Mouse (Mus musculus) bone marrow, adult 2 months (tissue): ENCODE data around the gene Tas1r1. TPM values are rescaled to one million over a fixed set of nuclear protein-coding genes. Genes with fewer than 3 reads are reported as not detected.

Experiments used
- H3K27ac ChIP-seq: fragments of 200-500 bp; 2 replicates; pipeline ENCODE4 v1.5.1; 2012; ENCODE audit warnings: low read depth, mild to moderate bottlenecking, control low read depth, inconsistent platforms, low read length; ENCODE audit not compliant: control insufficient read depth, poor library complexity, insufficient read depth
- H3K4me1 ChIP-seq: fragments of 200-500 bp; 2 replicates; pipeline ENCODE4 v1.6.1; 2011; ENCODE audit warnings: low read length; ENCODE audit not compliant: control insufficient read depth, insufficient read depth
- H3K4me3 ChIP-seq: fragments of 200-500 bp; replicated peaks from 2 replicates; pipeline ENCODE3; 2011; ENCODE audit warnings: mild to moderate bottlenecking, low read depth, low read length, control low read depth; ENCODE audit not compliant: control insufficient read depth
- CTCF ChIP-seq: fragments of 200-500 bp; IDR thresholded peaks from 2 replicates; pipeline ENCODE4 v1.5.1; 2011; ENCODE audit warnings: low read length, control low read depth; ENCODE audit not compliant: control insufficient read depth, insufficient read depth
- POLR2A ChIP-seq: fragments of 200-500 bp; IDR thresholded peaks from 2 replicates; pipeline ENCODE4 v1.6.1; 2011; ENCODE audit warnings: low read depth, mild to moderate bottlenecking, control low read depth, low read length, borderline replicate concordance; ENCODE audit not compliant: control insufficient read depth
- WGBS: fragments of 180-500 bp; shearing (Covaris S2); methylation state at CpG from one replicate; pipeline ENCODE4 v1.1.7; 2018; 5-methylcytosine and 5-hydroxymethylcytosine counted together
- polyA plus RNA-seq: library from polyadenylated mRNA; stranded (reverse); fragments of >200 nt; gene quantifications from 2 replicates; pipeline ENCODE4 v1.2.4, GENCODE M21; 2011; ENCODE audit warnings: low replicate concordance; ENCODE audit not compliant: missing spikeins, insufficient read depth, insufficient read length

Gene Tas1r1
- polyA plus RNA-seq, 1 experiment: 1.0 TPM

DNA sequence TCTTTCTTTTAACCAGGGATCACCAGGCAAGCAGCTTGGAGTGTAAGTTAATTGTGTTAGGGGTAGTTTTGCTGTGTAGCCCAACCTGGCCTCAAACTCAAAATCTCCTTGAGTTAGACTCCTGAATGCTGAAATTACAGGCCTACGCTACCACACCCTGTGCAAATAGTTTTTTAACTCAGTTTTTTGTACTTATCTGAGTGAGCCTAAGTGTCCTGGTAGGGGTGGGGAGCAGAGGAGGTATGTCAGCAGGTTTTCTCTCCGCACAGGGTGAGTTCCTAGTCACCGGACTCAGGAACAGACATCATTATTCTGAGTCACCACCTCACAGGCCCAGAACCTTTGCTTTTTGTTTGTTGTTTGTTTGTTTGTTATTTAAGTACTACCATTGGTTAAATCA is 36.3 kb downstream of the Tas1r1 start:
- 83% methylated on average over 3 of the region's 3 CpGs for WGBS
- no peak for TF ChIP-seq CTCF
- TF ChIP-seq POLR2A: no peak
- H3K4me1 ChIP-seq: no peaks in the 10 kb centered on the region
- no peak overlapping the region for H3K27ac ChIP-seq
- no peak overlapping the region for H3K4me3 ChIP-seq

GRCm38 (mm10) chr4:152001335-152001734 is 37.0 kb downstream of the Tas1r1 start:
- Histone ChIP-seq H3K4me1 (no peaks in the 10 kb centered on the region), H3K27ac (no peak overlapping the region), H3K4me3 (no peak overlapping the region)
- TF ChIP-seq POLR2A (no peak), CTCF (no peak)
- 73% methylated on average over 4 of the region's 4 CpGs for WGBS

DNA sequence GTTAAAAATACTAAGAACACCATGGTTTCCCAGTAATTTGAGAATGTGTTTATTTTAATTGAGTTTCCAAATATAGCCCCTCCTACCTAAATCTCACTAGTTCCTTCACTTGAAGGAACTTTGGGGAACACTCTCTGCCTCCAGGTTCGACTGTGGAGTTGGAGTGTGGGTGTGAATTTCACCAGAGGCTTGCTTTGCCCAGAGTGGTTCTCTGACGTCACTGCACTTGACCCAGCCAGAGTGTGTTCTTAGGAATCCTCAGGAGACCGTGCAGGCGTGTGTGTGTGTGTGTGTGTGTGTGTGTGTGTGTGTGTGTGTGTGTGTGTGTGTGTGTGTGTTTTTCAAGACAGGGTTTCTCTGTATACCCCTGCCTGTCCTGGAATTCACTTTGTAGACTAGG is 37.5 kb downstream of the Tas1r1 start:
- 47% methylated on average over 4 of the region's 4 CpGs for WGBS
- no peak overlapping the region for H3K27ac ChIP-seq
- no peaks in the 10 kb centered on the region for H3K4me1 ChIP-seq
- TF ChIP-seq CTCF (no peak), POLR2A (no peak)
- H3K4me3 ChIP-seq: no peak overlapping the region

GRCm38 (mm10) chr4:151999481-151999880 is 38.9 kb downstream of the Tas1r1 start:
- Histone ChIP-seq H3K27ac (no peak overlapping the region), H3K4me1 (no peaks in the 10 kb centered on the region)
- WGBS: 4% methylated on average over 3 of the region's 3 CpGs

DNA sequence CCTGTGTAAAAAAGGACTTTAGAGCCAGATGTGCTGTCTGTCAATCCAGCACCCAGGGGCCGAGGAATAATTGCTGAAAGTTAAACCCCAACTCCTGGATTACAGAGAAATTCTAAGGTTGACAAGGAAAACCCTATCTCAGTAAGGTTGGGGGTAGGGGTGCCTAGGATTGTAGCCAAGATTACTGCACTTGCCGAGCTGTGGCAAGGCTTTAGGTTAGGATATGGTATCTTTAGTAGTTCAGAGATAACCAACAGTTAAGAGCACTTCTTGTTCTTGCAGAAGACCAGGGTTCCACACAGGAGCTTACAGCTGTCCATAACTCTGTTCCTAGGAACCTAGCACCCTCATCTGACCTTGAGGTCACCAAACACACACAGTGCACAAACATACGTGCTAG is 40.7 kb downstream of the Tas1r1 start:
- WGBS: 52% methylated on average over 3 of the region's 3 CpGs
- Histone ChIP-seq H3K4me1 (no peaks in the 10 kb centered on the region; the same call in 1 of the 2 replicates), H3K4me3 (no peak overlapping the region), H3K27ac (no peak overlapping the region)
- no peak for TF ChIP-seq POLR2A
- TF ChIP-seq CTCF: no peak

More at GRCm38 (mm10) chr4:151999481-151999880, 38.9 kb downstream of the Tas1r1 start:
- no peak overlapping the region for H3K4me3 ChIP-seq
- no peak for TF ChIP-seq CTCF
- TF ChIP-seq POLR2A: no peak

GRCm38 (mm10) chr4:151996951-151997222 is 41.5 kb downstream of the Tas1r1 start:
- 2% methylated on average over 13 of the region's 13 CpGs for WGBS
- TF ChIP-seq POLR2A: no peak
- no peak for TF ChIP-seq CTCF
- H3K4me1 ChIP-seq: no peaks in the 10 kb centered on the region; the same call in 1 of the 2 replicates
- peak overlapping the region; percentile 95 for H3K4me3 ChIP-seq
- peak overlapping the region; percentile 93 for H3K27ac ChIP-seq

DNA sequence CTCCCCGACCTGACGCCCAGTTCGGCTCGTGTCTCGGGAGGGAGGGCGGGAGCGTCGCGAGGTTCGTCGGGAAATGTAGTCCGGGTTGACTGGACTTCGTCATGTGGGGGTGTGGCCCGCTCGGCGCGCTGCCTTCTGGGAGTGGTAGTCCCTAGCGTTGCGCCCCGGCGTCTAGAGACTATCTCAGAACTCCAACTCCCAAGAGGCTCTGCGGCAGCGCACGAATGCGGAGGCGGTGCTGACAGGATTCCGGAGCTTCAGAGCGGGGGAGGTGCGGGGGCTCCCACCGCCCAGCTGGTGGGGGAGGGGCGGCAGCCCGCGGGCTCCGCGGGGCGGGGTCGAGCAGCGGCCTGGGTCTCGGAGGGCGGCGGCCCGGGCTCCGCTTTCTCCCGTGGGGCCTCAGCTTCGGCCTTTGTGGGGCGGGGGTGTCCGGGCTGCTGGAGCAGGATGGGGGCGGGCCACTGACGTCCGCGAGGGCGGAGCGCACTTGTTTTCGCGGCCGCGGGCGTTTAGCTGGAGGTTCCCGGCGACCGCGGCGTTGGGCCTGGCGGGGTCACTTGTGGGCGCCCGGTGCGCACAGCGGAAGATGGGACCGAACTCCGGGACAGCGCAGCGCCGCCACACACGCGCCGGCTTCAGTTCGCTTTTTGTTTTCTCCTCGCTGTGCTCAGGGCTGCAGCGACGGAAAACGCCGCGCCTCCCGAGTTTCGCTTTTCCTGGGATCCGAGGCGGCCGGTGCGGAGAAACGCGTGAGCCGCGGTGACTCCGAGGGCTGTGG is 42.0 kb downstream of the Tas1r1 start, which contains the start of gene Phf13:
Gene Phf13, minus strand, starts transcription at position 86 of the 778 bp plus-strand sequence.
- H3K27ac ChIP-seq: peak within 1 kb of the TSS; percentile 93
- H3K4me1 ChIP-seq: no peaks in the 10 kb centered on the region; the same call in 1 of the 2 replicates
- TF ChIP-seq CTCF (no peak; the same call in 1 of the 2 replicates), POLR2A (peak; percentile 85; the same call in 1 of the 2 replicates)
- under 1% methylated on average over 94 of the region's 94 CpGs for WGBS
- peak within 1 kb of the TSS; percentile 98 for H3K4me3 ChIP-seq

DNA sequence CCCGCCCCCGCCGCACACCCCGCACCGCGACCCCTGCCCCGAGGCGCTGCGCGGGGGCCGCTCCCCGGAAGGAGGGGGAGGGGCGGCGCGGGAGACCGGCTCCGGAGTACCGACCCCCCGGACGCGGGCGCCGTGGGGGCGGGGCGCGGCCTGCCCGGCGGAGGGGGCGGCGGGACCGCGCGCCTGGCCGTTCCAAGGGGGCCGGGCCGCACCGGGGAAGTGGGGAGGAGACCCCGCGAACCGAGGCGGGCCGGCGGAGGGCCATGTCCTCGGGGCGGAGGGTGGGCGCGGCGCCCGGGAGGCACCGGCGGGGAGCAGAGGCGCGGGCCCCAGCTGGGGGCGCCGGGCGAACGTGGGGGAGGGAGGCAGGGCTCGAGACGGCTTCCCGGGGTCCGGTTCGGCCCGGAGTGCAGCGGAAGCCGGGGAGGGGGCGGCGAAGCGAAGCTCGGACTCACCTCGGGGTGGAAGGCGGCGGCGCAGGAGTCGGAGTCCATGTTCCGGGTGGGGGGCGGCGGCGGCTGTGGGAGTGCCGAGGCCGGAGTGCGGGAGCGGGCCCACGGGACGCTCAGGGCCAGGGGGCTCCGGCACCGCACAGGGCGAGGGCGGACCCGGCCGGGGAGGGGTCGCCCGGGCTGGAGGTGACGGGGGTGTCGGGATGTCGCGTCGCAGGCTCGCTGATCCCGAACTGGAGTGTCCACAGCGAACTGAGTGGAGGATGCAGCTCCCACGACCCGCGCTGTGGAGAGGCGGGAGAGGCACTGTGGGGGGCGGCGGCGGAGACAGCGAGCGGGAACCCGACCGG is 42.8 kb downstream of the Tas1r1 start:
- Histone ChIP-seq H3K27ac (peak overlapping the region; percentile 53; the same call in 1 of the 2 replicates), H3K4me1 (no peaks in the 10 kb centered on the region; the same call in 1 of the 2 replicates), H3K4me3 (peak overlapping the region; percentile 98)
- 1% methylated on average over 93 of the region's 111 CpGs for WGBS
- no peak for TF ChIP-seq CTCF
- no peak for TF ChIP-seq POLR2A
